Mouse (Mus musculus) liver, postnatal 0 days (tissue): ENCODE results near the gene Tub.

Experiments
- CTCF ChIP-seq: sonication (generic); IDR thresholded peaks from 2 replicates; pipeline ENCODE4 v1.5.1; 2016; ENCODE audit warnings: antibody characterized with exemption, low read depth
- EP300 ChIP-seq: IDR thresholded peaks from 2 replicates; pipeline ENCODE4 v1.6.1; 2016; ENCODE audit warnings: antibody characterized with exemption, low read depth, mild to moderate bottlenecking

DNA sequence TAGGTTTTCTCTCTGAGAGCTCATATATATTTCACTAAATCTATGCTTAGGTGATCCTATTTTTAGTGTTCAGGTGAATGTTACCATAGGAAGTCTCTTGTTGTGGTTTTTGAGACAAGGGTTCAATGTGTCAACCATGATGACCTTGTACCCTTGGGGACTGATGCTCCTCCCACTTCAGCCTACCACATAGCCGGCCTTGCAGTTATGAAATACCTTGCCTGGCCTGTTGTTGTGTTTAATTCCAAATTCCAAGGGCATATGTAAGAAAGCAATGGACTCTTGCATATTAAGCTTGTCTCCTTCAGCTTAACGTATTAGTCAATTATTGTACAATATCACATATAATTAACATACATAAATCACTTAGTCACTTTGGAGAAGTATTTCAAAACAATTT lies 46.2 kb upstream of the Tub start:
- TF ChIP-seq CTCF (no peak), EP300 (no peak)
